Mouse (Mus musculus) limb, embryonic 10.5 days (tissue): ENCODE results near the gene Taok3. TPM values are rescaled to one million over a fixed set of nuclear protein-coding genes. Genes with fewer than 3 reads are reported as not detected.

ENCODE experiments used
- DNase-seq: peaks from one replicate; pipeline ENCODE4 v3.0.0-alpha.2; 2017; ENCODE audit warnings: low spot score
- H3K27ac ChIP-seq: fragments of 300-500 bp; sonication (generic); 2 replicates; pipeline ENCODE4 v1.5.1; 2016; ENCODE audit warnings: mild to moderate bottlenecking
- H3K27me3 ChIP-seq: fragments of 300-500 bp; sonication (generic); 2 replicates; pipeline ENCODE4 v1.6.1; 2016; ENCODE audit warnings: low read depth, mild to moderate bottlenecking; ENCODE audit not compliant: poor library complexity, severe bottlenecking
- H3K36me3 ChIP-seq: fragments of 300-500 bp; sonication (generic); 2 replicates; pipeline ENCODE4 v1.6.1; 2016; ENCODE audit warnings: mild to moderate bottlenecking, moderate library complexity
- H3K4me1 ChIP-seq: fragments of 300-500 bp; sonication (generic); 2 replicates; pipeline ENCODE4 v1.6.1; 2016
- H3K4me3 ChIP-seq: fragments of 300-500 bp; sonication (generic); 2 replicates; pipeline ENCODE4 v1.5.1; 2016; ENCODE audit warnings: mild to moderate bottlenecking, moderate library complexity
- H3K9me3 ChIP-seq: fragments of 300-500 bp; sonication (generic); replicated peaks from 2 replicates; pipeline ENCODE4 v1.6.1; 2016; ENCODE audit warnings: mild to moderate bottlenecking
- WGBS: fragments of 180-500 bp; shearing (Covaris S2); methylation state at CpG from one replicate; pipeline ENCODE4 v1.1.7; 2016; 5-methylcytosine and 5-hydroxymethylcytosine counted together
- polyA plus RNA-seq: library from polyadenylated mRNA; unstranded; fragments of >200 nt; fragmentation: Nextera tagmentation; extraction: Ambion mirVana; gene quantifications from 2 replicates; pipeline ENCODE4 v1.2.1, GENCODE M21; 2016

The Taok3 gene
- polyA plus RNA-seq, 1 experiment from 2014 or later = 6.2 TPM

DNA sequence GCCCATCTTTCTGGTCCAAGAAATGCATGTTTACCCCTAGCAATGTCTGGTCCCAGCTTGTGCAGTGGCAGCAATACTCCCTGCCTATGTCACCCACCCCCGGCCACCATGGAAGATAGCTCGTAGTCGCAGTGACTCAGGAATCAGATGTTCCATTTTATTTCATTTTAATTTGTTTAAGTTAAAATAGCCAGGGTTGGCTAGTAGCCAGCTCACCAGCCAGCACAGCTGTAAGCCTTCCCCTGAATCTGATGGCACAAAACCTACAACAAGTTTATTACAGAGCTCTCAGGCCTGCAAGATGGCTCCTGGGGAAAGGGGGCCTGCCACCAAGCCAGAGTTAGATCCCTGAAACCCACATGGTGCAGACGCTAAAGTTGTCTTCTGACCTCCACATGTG, 119.2 kb downstream of the Taok3 start:
- no peak overlapping the region for H3K27ac ChIP-seq
- no peak overlapping the region for H3K4me3 ChIP-seq
- H3K27me3 ChIP-seq = peaks cover 35% of the 10 kb centered on the region
- 90% methylated on average over 4 of the region's 4 CpGs for WGBS
- H3K9me3 ChIP-seq = no peaks in the 10 kb centered on the region
- H3K36me3 ChIP-seq = no peaks in the 10 kb centered on the region
- peaks cover 17% of the 10 kb centered on the region for H3K4me1 ChIP-seq
- no peak for DNase-seq

- peak overlapping the region; percentile 50 for H3K4me3 ChIP-seq
- H3K27me3 ChIP-seq = peaks cover 35% of the 10 kb centered on the region
- WGBS = 7% methylated on average over 12 of the region's 12 CpGs
- peaks cover 17% of the 10 kb centered on the region for H3K4me1 ChIP-seq
- no peaks in the 10 kb centered on the region for H3K9me3 ChIP-seq
- no peaks in the 10 kb centered on the region for H3K36me3 ChIP-seq
- H3K27ac ChIP-seq = no peak overlapping the region
- no peak for DNase-seq
These were observed 120.4 kb downstream of the Taok3 start for GRCm38 (mm10) chr5:117240321-117240731.

- Histone ChIP-seq H3K27me3 (peaks cover 35% of the 10 kb centered on the region), H3K27ac (no peak overlapping the region), H3K4me1 (peaks cover 17% of the 10 kb centered on the region), H3K4me3 (peak overlapping the region; percentile 50), H3K9me3 (no peaks in the 10 kb centered on the region), H3K36me3 (no peaks in the 10 kb centered on the region)
- DNase-seq = peak; percentile 55
- WGBS = 3% methylated on average over 32 of the region's 32 CpGs
These were observed 120.9 kb downstream of the Taok3 start for GRCm38 (mm10) chr5:117240761-117241322.

- no peak for DNase-seq
- no peak overlapping the region for H3K4me3 ChIP-seq
- peaks cover 35% of the 10 kb centered on the region for H3K27me3 ChIP-seq
- 56% methylated on average over 16 of the region's 16 CpGs for WGBS
- no peaks in the 10 kb centered on the region for H3K9me3 ChIP-seq
- peaks cover 17% of the 10 kb centered on the region for H3K4me1 ChIP-seq
- H3K27ac ChIP-seq = no peak overlapping the region
- H3K36me3 ChIP-seq = no peaks in the 10 kb centered on the region
These were observed 122.1 kb downstream of the Taok3 start for GRCm38 (mm10) chr5:117241935-117242531.

- Histone ChIP-seq H3K36me3 (no peaks in the 10 kb centered on the region), H3K27ac (no peak overlapping the region), H3K9me3 (no peaks in the 10 kb centered on the region), H3K4me1 (peaks cover 17% of the 10 kb centered on the region), H3K27me3 (peaks cover 35% of the 10 kb centered on the region), H3K4me3 (peak overlapping the region; percentile 24)
- DNase-seq = no peak
- 26% methylated on average over 22 of the region's 22 CpGs for WGBS
These were observed 122.9 kb downstream of the Taok3 start for GRCm38 (mm10) chr5:117242671-117243478.

DNA sequence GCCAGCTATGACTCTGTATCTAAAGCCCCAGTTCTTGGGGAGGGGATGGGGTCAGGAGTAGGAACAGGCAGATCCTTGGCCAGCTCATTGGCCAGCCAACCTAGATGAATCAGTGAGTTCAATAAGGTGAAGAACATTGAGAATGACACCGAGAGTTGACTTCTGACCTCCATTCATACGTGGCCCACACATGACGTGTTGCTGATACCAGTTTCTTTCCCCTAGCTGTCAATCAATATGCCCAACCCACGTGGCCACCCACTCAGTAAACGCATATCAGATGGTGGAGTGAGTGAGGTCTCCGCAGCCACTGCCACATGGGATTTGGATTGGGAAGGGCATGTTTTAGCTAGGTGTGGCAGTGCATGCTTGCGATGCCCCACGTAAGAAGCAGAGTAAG, 125.2 kb downstream of the Taok3 start:
- Histone ChIP-seq H3K27ac (no peak overlapping the region), H3K4me1 (peaks cover 24% of the 10 kb centered on the region), H3K36me3 (no peaks in the 10 kb centered on the region), H3K27me3 (peaks cover 34% of the 10 kb centered on the region), H3K4me3 (no peak overlapping the region), H3K9me3 (no peaks in the 10 kb centered on the region)
- WGBS = 89% methylated on average over 8 of the region's 8 CpGs
- no peak for DNase-seq

DNA sequence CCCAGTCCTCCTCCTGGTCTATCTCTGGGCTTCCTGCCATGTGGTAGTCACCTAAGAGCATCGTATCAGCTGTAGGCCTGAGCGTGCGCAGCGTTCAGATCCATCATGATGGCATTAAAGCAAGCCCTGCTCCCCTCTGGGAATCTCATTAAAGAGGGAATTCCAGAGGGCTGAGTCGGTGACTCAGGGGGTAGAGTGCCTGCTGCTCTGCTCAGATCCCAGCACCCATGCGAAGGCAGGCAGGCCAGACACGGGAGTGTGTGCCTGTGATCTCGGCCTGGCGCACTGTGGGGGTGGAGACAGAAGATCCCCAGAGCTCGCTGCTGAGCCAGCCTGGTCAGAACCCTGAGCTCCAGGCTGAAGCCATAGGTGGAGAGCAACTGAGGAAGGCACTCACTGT, 128.4 kb downstream of the Taok3 start:
- peaks cover 15% of the 10 kb centered on the region for H3K4me1 ChIP-seq
- H3K27me3 ChIP-seq = peaks cover 3% of the 10 kb centered on the region
- H3K27ac ChIP-seq = no peak overlapping the region
- 19% methylated on average over 10 of the region's 10 CpGs for WGBS
- H3K9me3 ChIP-seq = no peaks in the 10 kb centered on the region
- no peak overlapping the region for H3K4me3 ChIP-seq
- H3K36me3 ChIP-seq = no peaks in the 10 kb centered on the region
- DNase-seq = no peak

- H3K36me3 ChIP-seq = no peaks in the 10 kb centered on the region
- no peak overlapping the region for H3K4me3 ChIP-seq
- no peak for DNase-seq
- peaks cover 15% of the 10 kb centered on the region for H3K4me1 ChIP-seq
- no peaks in the 10 kb centered on the region for H3K9me3 ChIP-seq
- H3K27me3 ChIP-seq = no peaks in the 10 kb centered on the region
- 57% methylated on average over 24 of the region's 24 CpGs for WGBS
- no peak overlapping the region for H3K27ac ChIP-seq
These were observed 130.9 kb downstream of the Taok3 start for GRCm38 (mm10) chr5:117250796-117251195.

GRCm38 (mm10) chr5:117251763-117252162, 131.8 kb downstream of the Taok3 start:
- no peak overlapping the region for H3K4me3 ChIP-seq
- H3K27ac ChIP-seq = no peak overlapping the region
- H3K36me3 ChIP-seq = no peaks in the 10 kb centered on the region
- no peak for DNase-seq
- WGBS = 87% methylated on average over 3 of the region's 3 CpGs
- no peaks in the 10 kb centered on the region for H3K9me3 ChIP-seq
- H3K4me1 ChIP-seq = peaks cover 15% of the 10 kb centered on the region
- no peaks in the 10 kb centered on the region for H3K27me3 ChIP-seq

- H3K27ac ChIP-seq = no peak overlapping the region
- H3K36me3 ChIP-seq = no peaks in the 10 kb centered on the region
- no peaks in the 10 kb centered on the region for H3K4me1 ChIP-seq
- no peaks in the 10 kb centered on the region for H3K27me3 ChIP-seq
- no peaks in the 10 kb centered on the region for H3K9me3 ChIP-seq
- DNase-seq = no peak
- H3K4me3 ChIP-seq = no peak overlapping the region
- WGBS = 93% methylated on average over 15 of the region's 15 CpGs
These were observed 138.3 kb downstream of the Taok3 start for GRCm38 (mm10) chr5:117258276-117258675.

DNA sequence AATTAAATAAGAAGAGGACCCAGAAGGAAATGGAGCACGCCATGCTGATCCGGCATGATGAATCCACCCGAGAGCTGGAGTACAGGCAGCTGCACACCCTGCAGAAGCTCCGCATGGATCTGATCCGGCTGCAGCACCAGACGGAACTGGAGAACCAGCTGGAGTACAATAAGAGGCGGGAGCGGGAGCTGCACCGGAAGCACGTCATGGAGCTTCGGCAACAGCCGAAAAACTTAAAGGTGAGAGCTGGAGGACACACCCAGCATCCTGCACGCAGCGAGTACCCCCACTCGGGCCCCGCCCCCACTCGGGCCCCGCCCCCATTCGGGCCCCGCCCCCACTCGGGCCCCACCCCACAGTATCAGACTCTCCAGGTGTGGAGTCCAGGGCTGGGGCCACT, 143.6 kb downstream of the Taok3 start:
- H3K36me3 ChIP-seq = 0 out of 2 replicates have a peak, but pooled peaks cover 4% of the 10 kb centered on the region
- H3K4me3 ChIP-seq = no peak overlapping the region
- no peaks in the 10 kb centered on the region for H3K9me3 ChIP-seq
- H3K4me1 ChIP-seq = no peaks in the 10 kb centered on the region
- no peak for DNase-seq
- H3K27ac ChIP-seq = no peak overlapping the region
- H3K27me3 ChIP-seq = no peaks in the 10 kb centered on the region
- 86% methylated on average over 21 of the region's 21 CpGs for WGBS

DNA sequence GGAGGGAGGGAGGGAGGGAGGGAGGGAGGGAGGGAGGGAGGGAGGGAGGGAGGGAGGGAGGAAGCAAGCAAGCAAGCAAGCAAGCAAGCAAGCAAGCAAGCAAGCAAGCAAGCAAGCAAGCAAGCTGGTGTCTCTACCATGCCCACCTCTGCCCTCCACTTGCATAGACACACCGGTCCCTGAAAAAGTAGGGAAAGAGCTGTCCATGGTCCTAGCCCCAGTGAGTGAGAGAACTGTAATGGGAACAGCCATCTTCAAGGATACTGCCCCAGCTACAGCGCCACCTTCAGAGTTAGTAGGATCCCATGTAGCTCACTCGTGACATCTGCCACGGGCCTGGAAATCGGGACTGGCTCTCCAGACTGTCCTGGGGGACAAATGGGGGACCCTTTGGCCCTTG, 144.8 kb downstream of the Taok3 start:
- Histone ChIP-seq H3K36me3 (0 out of 2 replicates have a peak, but pooled peaks cover 4% of the 10 kb centered on the region), H3K9me3 (no peaks in the 10 kb centered on the region), H3K4me1 (no peaks in the 10 kb centered on the region), H3K4me3 (no peak overlapping the region), H3K27me3 (no peaks in the 10 kb centered on the region), H3K27ac (no peak overlapping the region)
- DNase-seq = peak; percentile 50
- 47% methylated on average over 5 of the region's 5 CpGs for WGBS

DNA sequence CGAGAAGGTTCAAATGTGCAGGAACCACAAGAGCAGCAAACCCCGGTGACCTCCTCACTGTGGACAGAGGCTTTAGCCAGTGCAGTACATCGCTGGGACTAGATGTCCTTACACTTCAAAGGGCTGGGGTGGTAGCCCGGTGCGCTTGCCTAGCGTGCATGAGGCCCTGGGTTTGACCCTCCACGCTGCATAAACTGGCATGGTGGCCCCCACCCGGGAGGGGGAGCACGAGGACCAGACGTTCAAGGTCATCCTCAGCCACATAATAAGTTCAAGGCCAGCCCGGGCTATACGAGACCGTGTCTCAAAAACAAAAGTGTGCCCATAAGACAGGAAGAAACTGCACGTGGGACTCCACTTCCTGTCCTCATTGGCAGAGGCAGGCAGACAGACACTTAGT, 148.0 kb downstream of the Taok3 start:
- no peaks in the 10 kb centered on the region for H3K27me3 ChIP-seq
- H3K4me1 ChIP-seq = no peaks in the 10 kb centered on the region
- H3K27ac ChIP-seq = no peak overlapping the region
- H3K4me3 ChIP-seq = no peak overlapping the region
- no peak for DNase-seq
- no peaks in the 10 kb centered on the region for H3K9me3 ChIP-seq
- 0 out of 2 replicates have a peak, but pooled peaks cover 4% of the 10 kb centered on the region for H3K36me3 ChIP-seq
- WGBS = 77% methylated on average over 14 of the region's 14 CpGs
